ENCODE assay signal across 20 mouse cellular contexts in the genomic region with DNA sequence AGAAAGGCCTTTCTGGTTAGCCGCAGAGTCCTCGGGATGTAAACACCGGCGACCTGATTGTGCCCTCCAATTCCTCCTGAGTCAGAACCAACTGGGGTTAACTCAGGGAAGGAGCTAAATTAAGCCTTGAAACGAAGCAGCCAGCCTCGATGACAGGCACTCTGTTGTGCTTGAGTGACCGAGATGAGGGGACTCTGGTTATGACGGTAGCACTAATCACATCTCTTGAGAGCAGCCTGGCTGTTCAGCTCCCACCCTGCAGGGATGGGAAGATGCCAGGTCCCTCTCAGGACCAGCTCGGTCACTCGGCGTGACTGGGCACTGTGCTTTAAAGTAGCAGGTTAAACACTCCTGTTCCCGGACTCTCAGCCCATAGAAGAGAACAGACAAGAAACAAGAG. TPM values are rescaled to one million over a fixed set of nuclear protein-coding genes. Genes with fewer than 3 reads are reported as not detected.
A peak's percentile ranks its signal among the peaks of the same experiment; 100 is the strongest.
DNase-seq lines count a peak whose midpoint lies in the region; ATAC-seq lines count a peak whose summit lies in the region.
"Had no signal": no experiment of that assay in that cellular context is flagged by ENCODE, and none has a peak within 500 bp of the region (broad histone marks: within the 10 kb centered on the region; RNA-seq: fewer than 3 reads in every experiment).

No protein-coding gene starts in this region.

- 0 out of 2 replicates have a peak, but pooled peaks cover 4% of the 10 kb centered on the region for H3K36me3 ChIP-seq in midbrain, embryonic 14.5 days (ENCODE audit: control insufficient read depth, insufficient read depth, low read length)
- H3K36me3 ChIP-seq: intestine, embryonic 15.5 days; kidney, embryonic 15.5 days; liver, embryonic 12.5 days; lung, embryonic 15.5 days; midbrain, embryonic 13.5 days had no signal

- no peak overlapping the region for H3K4me2 ChIP-seq in midbrain, embryonic 14.5 days (ENCODE audit: low read length)
- H3K4me2 ChIP-seq: hindbrain, embryonic 14.5 days; intestine, embryonic 15.5 days; kidney, embryonic 15.5 days; liver, embryonic 12.5 days; lung, embryonic 15.5 days; midbrain, embryonic 13.5 days had no signal

- H3K4me3 ChIP-seq in midbrain, embryonic 14.5 days (replicated peaks; ENCODE audit: low read depth, low read length), result no peak overlapping the region
- H3K4me3 ChIP-seq: intestine, embryonic 15.5 days; kidney, embryonic 15.5 days; liver, embryonic 12.5 days; lung, embryonic 15.5 days; midbrain, embryonic 13.5 days had no signal

- H3K27ac ChIP-seq in midbrain, embryonic 14.5 days (replicated peaks; ENCODE audit: low read depth, low read length), result no peak overlapping the region
- H3K27ac ChIP-seq: hindbrain, embryonic 14.5 days; intestine, embryonic 15.5 days; kidney, embryonic 15.5 days; liver, embryonic 12.5 days; lung, embryonic 15.5 days; midbrain, embryonic 13.5 days had no signal

- H3K9ac ChIP-seq in midbrain, embryonic 14.5 days (replicated peaks; ENCODE audit: low read length), result no peak overlapping the region
- H3K9ac ChIP-seq: hindbrain, embryonic 14.5 days; intestine, embryonic 15.5 days; kidney, embryonic 15.5 days; liver, embryonic 12.5 days; lung, embryonic 15.5 days; midbrain, embryonic 13.5 days had no signal

- 56% methylated on average over 12 of the region's 12 CpGs for WGBS in midbrain, embryonic 14.5 days

- no peaks in the 10 kb centered on the region for H3K27me3 ChIP-seq in midbrain, embryonic 14.5 days (ENCODE audit: control insufficient read depth, insufficient read depth, low read length)
- H3K27me3 ChIP-seq: intestine, embryonic 15.5 days; liver, embryonic 12.5 days; lung, embryonic 15.5 days; midbrain, embryonic 13.5 days had no signal

- no peaks in the 10 kb centered on the region for H3K9me3 ChIP-seq in midbrain, embryonic 14.5 days (ENCODE audit: control insufficient read depth, low read length)
- H3K9me3 ChIP-seq: intestine, embryonic 15.5 days; kidney, embryonic 15.5 days; liver, embryonic 12.5 days; lung, embryonic 15.5 days; midbrain, embryonic 13.5 days had no signal

- DNase-seq in cerebellum, adult 11-12 months, result peak; percentile 60
- DNase-seq in cerebellum, adult 11 months, result no peak
- peak; percentile 70 for DNase-seq in cerebellum, postnatal 10 days
- DNase-seq in heart, adult 9 months (ENCODE audit: low spot score in 2 of 2), result peak; percentile 47 to 57
- DNase-seq in heart, postnatal 10 days, result peak; percentile 65 to 68
- no peak for DNase-seq in left cerebral cortex, postnatal 25 days (ENCODE audit: low spot score in 2 of 2)
- no peak for DNase-seq in spleen, postnatal 10 days (ENCODE audit: low spot score in 2 of 2)
- no peak for DNase-seq in midbrain, embryonic 14.5 days
- DNase-seq: adrenal gland, postnatal 14 days; embryo, embryonic 11 days; gastrocnemius, postnatal 36 days had no signal

- intact Hi-C loops in heart, postnatal 10 days (cut with DNase I), result no loop called here
- intact Hi-C loops in left cerebral cortex, postnatal 25 days (cut with DNase I), result no loop called here

- H3K4me1 ChIP-seq in midbrain, embryonic 14.5 days (ENCODE audit: control insufficient read depth, insufficient read depth, low read length), result 0 out of 2 replicates have a peak, but pooled peaks cover 1% of the 10 kb centered on the region
- H3K4me1 ChIP-seq: intestine, embryonic 15.5 days; kidney, embryonic 15.5 days; liver, embryonic 12.5 days; lung, embryonic 15.5 days had no signal

- ATAC-seq in midbrain, embryonic 14.5 days (ENCODE audit: low FRiP score, low TSS enrichment), result no peak
- ATAC-seq: intestine, embryonic 15.5 days; liver, embryonic 12.5 days; midbrain, embryonic 13.5 days had no signal

RNA-seq across cellular contexts. Expression of a gene that starts 43.3 kb away (rescaled TPM):
- under 1 TPM in 1 of 2 experiments, not detected in 1; 0.07 TPM for total RNA-seq in heart, postnatal 10 days (2021)
- 10 to 100 TPM; 11.1 to 12.1 TPM for total RNA-seq in left cerebral cortex, postnatal 25 days (2021)
- polyA plus RNA-seq in midbrain, embryonic 14.5 days (2014; fragmentation: Nextera tagmentation; extraction: Ambion mirVana), result 15.5 and 20.0 TPM in 2 replicates
- total RNA-seq: gastrocnemius, postnatal 36 days; neutrophil, adult 5-6 weeks had no signal
- polyA plus RNA-seq: liver, embryonic 12.5 days; spleen, adult 2 months; thymus, postnatal 0 days had no signal

Comparison
In these comparisons a context has a peak if more than half of its experiments do, and no peak if none do; other contexts are left out.
1. DNase-seq: peak in cerebellum, adult 11-12 months (single experiment), cerebellum, postnatal 10 days (2 of 2), heart, adult 9 months (2 of 2) and heart, postnatal 10 days (2 of 2); none in cerebellum, adult 11 months (single experiment), left cerebral cortex, postnatal 25 days (0 of 2), spleen, postnatal 10 days (0 of 2) and midbrain, embryonic 14.5 days (single experiment).
2. RNA of a gene that starts 43.3 kb away (total RNA-seq): 11.1 to 12.1 TPM in left cerebral cortex, postnatal 25 days; 0.07 TPM in heart, postnatal 10 days; every median in the first group is over 10 times any median in the second.